Mouse (Mus musculus) adrenal gland, postnatal 14 days (tissue): Measurements from ENCODE around the gene Spsb3. TPM values are rescaled to one million over a fixed set of nuclear protein-coding genes. Genes with fewer than 3 reads are reported as not detected.

ENCODE experiments used
- DNase-seq: peaks from one replicate; pipeline ENCODE4 v3.0.0; 2021; ENCODE audit warnings: mixed read lengths
- total RNA-seq: library from RNA; stranded (reverse); gene quantifications from 2 replicates; pipeline ENCODE4 v1.2.3, GENCODE M21; 2021

Spsb3 gene
- total RNA-seq, 1 experiment from 2014 or later = 30.2 TPM

DNA sequence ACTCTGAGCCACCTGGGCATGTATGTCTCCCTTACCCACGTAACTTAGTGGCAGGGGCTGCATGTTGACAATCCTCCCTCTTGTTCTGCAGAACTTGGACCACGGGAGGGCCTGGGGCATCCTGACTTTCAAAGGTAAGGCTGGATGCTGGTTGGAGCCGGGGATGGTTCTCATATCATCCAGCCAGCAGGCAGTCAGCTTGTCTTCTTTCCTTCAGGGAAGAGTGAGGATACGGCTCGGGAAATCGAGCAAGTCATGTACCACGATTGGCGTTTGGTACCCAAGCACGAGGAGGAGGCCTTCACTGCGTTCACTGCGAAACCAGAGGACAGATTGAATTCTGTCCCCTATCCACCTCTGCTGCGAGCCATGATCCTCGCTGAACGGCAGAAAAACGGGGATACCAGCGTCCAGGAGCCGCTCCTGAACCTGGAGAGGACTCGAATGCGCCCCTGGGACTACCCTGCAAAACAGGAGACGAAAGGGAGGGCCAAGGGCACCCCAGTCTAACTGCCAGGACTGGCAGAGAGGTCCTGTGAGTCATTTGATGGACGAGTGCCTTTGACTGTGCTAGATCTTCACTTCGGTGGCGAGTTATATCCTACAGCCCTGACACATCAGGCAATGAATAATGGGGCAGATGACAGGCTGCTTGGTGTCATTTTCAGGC, 9.3 kb downstream of the Spsb3 start:
- peak; percentile 82 for DNase-seq

DNA sequence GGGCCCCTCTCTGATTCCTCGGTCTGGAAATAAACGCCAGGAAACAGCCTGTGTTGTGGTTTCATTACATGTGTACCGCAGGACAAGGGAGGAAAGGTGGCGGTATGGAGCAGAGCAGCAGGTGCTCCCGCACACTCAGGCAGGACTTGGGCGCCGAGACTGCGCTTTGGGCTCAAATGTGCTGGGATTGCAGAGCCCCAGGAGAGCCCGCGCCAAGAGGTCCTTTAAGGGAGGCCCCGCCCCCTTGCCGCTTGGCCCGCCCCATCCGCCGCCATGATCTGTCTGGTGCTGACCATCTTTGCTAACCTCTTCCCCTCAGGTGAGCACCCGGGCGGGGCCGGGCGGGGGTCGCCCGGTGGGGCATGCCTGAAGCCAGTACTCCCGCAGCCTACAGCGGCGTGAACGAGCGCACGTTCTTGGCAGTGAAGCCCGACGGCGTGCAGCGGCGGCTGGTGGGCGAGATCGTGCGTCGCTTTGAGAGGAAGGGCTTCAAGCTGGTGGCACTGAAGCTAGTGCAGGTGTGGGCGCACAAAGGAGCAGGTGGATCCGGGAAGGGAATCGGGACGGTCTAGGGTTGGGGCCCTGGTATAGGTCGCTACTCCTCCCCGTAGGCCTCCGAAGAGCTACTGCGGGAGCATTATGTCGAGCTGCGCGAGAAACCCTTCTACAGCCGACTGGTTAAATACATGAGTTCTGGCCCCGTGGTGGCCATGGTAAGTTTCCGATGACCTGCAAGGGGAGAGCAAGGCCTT, 10.0 kb downstream of the Spsb3 start, which contains the start of gene Nme3:
TSS of gene Nme3 (plus strand) at position 260 of the 752 bp plus-strand sequence.
- peak; percentile 91 for DNase-seq

DNA sequence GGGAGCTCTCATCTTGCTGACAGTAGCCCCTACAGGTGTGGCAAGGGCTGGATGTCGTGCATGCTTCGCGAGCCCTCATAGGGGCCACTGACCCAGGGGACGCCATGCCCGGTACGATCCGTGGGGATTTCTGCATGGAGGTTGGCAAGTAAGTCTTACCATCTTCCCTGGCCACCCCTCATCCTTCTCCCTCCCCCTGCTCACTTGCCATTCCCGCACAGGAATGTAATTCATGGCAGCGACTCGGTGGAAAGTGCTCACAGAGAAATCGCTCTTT, 10.5 kb downstream of the Spsb3 start:
- DNase-seq = no peak

DNA sequence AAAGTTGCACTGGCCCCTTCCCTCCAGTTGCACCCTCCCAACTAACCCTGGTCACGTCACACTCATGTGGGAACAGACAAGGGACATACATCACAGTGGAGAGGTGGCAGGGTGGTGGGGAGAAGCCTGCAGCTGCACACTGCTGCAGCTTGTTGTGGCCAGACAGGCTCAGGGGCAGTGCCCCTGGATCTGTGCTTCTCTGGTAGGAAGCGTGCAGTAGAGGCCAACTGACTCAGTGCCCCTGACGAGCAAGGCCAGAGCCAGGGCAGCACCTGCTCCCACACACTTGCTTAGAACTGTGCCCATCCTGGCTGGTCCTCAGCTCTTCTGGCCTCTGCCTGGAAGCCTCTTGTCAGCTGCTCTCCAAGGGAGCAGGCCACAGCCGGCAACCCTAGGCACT, 11.2 kb downstream of the Spsb3 start:
- peak; percentile 65 for DNase-seq

DNA sequence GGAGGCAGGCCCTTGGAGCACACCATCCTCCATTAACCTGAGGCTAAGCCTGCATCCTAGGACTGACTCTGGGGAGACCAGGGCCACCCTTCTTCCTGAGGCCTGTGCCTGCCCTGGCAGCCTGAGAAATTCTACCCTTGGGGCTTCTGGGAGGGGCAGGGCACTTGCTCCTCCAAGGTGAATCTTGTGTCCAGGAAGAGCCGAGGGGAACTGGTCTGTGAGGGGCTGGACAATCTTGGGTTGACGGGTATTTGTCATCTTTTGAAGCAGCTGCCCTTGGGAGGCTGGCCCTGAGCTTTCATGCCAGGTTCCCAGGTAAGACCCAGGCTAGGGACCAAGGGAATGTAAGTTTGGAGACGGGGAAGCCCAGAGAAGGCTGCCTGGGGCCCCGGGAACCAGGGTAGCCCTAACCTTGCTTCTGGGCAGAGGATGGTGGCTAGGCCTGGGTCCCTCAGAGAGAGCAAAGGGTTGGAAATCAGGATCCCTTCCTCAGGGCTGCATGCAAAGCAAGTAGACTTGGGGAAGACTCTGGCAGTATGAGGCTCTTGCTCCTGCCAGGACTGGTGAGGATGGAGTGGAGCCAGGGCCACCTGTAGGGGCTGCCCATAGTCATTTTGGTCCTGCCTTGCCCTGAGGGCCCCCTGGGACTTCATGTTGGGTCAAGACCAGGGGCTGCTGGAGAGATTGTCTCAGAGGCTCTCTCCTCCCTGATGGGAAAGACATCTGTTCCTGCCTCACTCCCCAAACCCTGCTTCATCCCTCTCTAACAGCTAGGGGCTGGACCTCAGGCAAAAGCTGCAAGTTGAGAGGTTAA, 11.8 kb downstream of the Spsb3 start:
- DNase-seq = peak; percentile 25

DNA sequence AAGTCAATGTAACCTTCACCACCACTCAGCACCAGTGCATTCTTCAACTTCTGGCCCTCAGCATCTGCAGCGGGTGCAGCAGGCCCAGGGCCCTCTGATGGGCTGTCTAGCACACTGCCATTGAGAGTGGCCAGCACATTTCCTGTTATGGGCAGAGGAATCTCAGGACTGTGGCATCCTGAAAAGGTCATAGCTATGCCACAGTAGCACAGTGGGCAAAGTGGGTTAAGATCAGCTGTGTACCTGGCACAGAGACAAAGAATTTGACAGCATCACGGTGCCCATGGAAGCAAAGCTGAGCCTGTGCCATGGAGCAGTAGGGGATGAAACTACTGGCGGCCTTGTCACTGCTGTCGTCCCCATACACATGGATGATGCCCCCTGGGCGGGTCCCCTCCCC, 12.7 kb downstream of the Spsb3 start:
- peak; percentile 32 for DNase-seq

DNA sequence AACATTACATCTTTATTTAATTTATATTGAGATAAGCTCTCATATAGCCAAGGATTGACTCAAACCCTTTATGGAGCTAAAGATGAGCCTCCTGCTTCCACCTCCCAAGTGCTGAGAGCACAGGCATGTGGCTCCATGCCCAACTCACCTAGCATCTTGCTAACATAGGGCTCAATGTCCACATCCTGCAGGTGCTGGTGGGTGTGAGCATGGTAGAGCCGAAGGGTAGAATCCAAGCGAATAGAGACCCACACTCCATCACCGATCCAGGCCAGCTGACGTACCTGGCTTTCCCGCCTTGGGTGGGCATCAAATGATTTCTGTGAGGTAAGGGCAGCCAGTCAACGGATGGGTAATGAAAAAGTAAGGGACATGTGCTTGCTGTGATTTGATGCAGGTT, 13.6 kb downstream of the Spsb3 start:
- no peak for DNase-seq

DNA sequence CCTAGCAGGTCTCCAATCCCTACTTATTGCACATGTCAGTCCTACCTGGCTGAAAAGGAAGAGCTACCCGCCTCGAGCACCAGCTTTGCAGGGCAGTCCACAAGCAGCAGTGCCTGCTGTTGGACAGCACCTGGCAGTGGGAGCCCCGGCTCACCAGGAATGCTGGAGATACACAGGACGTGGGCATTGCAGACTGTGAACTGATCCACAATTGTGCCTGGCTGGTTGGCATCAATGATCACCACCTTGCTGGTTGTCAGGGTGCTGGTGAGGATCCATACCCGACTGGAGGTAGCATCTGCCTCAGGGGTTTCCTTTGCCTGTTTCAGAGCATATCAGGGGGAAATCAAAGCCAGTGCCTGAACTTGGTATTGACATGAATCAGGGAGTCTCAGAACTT, 15.7 kb downstream of the Spsb3 start:
- DNase-seq = no peak

DNA sequence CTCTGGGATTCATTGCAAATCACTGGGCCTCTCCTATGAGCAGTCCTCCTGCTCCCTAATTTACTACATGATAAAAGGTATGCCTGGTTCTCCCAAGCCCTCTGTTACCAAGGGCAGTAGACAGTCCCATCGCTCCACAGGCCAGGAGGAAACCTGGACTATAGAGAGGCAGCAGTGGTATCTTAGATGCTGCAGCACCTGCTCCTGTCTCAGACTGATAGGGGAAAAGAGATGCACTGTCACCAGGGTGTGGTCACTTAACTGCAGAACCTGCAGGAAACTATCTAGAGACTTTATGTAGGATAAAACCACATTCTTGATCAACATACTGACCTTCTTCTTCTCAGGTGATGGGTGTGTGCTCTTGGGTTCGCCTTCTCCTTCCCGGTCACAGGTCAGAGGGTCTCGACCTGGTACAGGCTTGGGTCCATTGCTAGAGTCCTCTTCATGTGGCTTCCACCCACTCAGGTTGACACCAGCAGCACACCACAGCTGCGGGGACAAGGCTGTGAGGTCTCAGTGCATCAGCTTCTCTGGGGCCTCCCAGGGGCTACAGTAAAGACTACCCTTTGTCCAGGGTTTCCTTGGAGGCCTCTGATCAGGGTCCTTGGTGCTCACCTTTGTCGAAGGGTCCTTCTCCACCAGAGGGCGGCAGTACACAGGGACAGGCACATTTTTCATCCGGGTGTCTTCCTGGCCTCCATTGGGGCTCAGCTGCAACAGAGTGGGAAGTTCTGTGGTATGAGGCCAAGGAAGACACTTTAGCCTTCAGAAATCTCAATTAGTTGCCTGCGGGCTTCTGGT, 16.4 kb downstream of the Spsb3 start:
- peak; percentile 76 for DNase-seq

DNA sequence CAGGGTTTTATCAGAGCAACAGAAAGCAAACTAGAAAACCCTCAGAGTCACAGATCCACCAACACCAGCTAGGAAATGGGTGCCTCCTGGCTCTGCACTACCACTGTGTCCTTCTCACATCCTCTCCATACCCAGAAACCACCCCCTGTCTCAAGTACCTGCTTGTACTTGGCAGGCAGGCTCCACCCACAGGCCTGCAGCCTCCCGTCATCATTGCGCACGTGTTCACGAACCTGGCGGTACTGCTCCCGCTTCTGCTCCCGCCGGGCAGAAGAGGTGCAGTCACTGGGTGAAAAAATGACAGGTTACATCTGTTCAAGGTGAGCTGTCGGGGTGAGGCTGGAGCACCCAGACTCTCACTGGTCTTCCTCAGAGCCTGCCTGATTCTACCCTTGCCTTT, 17.3 kb downstream of the Spsb3 start:
- DNase-seq = no peak

DNA sequence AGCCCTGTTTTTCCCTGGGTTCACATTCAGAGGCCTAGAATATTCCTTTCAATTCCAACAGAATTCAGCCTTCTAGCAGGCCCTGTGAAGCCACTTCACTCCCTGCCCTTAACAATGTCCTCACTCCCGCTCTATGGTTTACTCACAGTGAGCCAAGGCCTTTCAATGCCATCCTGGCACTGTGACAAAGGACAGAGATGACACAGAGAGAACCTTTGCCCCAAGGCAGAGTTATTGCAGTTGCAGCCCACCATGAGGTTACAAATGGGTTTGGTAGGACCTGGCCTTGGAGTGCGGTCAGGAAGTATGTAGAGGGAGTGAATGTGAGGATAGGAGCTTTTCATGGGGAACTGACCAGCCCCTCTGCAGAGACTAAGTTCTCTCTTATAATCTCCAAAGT, 21.1 kb downstream of the Spsb3 start:
- peak; percentile 89 for DNase-seq

DNA sequence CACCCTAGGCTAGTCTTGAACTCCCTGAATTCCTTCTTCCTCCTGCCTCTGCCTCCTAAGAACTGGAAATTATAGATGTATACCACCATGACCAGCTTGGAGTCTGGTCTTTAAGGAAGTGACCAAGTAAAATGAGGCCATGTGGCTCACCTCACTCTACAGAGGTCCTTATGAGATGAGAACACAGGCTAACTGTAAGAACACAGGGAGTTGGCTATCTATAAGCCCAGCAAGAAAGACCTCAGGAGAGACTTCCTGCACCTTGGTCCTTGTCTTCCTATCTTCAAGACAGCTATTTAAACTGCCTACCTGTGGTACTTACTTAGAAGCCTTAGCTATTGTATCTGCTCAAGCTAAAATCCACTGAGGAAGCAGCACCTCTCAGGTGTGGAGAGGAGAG, 27.5 kb downstream of the Spsb3 start:
- no peak for DNase-seq

DNA sequence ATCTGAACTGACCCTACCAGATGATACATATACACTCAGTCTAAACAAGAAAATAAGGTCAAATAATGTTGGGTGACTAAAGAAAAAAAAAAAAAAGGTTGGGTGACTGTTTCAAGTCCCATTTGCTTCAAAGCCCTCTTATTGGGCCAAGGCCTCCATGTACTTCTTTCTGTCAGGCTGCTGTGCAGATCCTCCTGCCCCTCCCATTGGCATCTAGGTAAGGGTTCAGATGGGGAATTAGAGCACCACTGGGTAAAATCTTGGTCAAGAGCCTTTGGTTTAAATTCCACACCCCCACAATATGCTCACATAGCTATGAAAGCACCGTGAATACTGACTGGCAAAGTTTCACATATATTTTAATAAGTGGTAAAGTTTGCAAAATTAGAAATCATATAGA, 36.8 kb downstream of the Spsb3 start:
- DNase-seq = no peak

DNA sequence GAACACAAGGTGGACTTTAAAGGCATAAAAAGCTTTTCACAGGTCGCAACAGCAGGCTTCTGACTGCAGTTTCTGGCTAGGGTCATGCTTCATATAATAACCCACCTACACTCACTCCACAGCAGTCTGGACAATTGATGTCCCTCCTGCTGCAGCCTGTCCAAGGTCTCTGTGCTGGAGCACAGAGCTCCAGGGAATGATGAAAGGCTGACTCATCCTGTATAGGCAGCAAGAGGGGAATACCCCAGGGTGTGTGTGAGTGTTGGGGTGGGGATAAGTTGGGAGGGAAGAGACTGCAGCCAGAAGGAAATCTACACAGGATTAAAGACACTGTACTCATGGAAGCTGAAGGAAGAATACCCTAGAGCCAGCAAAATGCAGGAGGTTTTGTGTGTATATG, 43.1 kb downstream of the Spsb3 start:
- peak; percentile 69 for DNase-seq

DNA sequence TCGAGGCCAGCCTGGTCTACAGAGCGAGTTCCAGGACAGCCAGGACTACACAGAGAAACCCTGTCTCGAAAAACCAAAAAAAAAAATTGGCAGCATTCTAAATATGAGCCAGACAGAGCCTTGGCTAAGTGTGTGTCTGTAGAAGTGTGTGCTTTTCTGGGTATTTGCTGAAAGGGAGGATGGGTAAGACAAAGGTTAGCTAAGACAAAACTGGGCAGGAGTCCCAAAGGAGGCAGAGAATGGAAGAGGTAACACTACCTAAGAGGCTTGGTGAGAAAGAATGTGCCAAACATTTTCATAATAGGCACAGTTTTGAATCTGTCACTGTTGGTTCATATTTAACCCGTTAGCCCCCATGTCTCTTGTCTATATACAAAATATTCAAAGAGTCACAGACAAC, 46.0 kb downstream of the Spsb3 start:
- DNase-seq = no peak

DNA sequence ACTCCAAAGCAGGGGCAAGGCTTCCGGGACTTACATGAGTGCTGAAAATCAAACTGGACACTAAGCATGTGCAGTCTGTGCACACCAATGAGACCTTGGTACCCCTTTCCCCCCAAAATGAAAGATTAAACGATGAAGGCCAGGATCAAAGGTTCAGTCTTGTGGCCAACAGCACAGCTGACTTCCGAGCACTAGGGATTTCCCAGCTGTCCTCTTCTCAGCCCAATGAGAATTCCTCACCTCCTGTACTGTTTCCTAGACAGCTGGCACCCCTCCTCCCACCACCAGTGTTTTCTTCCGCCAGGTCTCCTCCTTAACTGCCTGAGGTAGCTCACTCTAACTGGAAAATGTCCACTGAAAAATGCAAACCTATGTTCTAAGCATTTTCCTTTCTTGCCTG, 46.7 kb downstream of the Spsb3 start:
- no peak for DNase-seq

DNA sequence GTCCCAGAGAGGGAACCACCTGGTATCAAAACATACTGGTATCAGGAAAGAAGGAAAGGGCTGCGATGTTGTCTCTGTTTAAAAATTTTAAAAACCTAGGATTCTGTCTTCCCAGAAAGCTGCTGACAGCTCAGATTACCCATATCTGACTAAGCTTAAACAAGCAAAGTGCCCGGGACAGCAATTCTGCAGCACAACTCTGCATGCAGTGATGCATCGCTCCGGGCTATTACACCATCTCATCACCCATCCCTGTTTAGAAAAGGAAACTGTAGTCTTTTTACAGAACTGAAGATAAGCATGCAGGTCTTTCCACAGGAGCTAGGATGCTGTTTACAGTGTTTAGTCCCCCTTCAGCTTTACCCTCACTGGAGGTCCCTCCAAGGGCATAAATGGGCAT, 48.5 kb downstream of the Spsb3 start:
- DNase-seq = peak; percentile 32

DNA sequence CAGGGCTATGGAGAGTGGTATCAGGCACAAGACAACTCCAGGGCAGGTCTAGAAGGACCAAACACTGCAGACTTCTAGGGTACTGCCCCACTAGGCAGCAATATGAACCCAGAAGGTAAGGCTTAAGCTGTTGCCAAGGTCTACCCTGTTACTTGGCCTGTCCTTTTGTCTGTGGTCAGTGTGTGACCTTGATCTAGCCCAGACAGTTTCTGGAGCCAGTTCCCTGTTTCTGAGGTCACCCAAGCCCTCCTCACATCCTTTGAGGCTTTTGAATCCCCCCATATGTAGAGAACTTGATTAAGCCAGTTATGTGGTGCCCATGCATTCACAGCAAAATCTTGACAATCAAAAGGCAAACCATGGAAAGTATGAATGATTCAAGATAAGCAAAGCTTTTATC, 49.2 kb downstream of the Spsb3 start:
- DNase-seq = no peak

DNA sequence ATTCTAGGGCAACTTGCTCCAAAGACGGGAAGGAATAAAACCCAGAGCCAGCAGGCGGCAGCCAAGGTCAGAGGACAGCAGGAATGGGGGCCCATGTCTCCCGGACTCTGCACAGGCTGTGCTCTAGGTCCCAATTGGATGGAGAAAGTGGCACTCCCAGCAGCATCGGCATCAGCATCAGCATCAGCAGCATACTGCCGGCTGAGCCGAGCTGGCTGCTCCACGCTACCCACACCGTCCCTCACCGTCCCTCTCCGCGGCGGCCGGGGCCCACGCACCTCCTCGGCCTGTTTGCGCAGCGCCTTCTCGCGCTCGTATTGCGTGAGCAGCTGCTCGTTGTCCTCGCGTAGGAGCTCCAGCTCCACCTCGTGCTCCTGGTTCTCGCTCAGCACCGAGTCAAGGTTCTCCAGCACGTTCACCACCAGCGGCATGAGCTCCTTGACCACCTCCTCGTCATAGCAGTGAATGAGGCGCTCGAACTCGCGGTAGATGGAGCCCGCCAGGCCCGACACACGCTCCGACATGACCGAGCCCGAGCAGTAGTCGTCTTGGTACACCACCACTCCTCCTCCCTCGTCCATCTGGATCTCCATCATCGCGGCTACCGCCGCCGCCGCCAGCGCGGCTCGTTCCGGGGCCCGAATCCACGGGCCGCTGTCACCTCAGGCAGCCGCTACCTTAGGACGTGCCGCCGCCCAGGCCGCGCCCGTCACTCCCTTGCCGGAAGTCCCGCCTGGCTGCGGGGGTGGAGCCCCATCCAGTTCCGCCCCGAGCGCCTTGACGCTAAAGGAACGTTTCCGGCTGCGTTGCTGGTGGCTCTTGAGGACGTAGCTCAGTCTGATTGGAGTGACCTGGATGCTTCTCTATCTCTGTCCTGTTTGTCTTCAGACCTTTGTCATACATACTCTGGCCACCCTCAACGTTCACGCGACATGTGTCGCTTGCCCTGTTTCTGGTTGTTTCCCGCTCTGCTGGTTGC, 50.1 kb downstream of the Spsb3 start, which contains the start of gene Mapk8ip3:
TSS of gene Mapk8ip3 (minus strand) at position 719 of the 979 bp plus-strand sequence.
- DNase-seq = peak; percentile 98

DNA sequence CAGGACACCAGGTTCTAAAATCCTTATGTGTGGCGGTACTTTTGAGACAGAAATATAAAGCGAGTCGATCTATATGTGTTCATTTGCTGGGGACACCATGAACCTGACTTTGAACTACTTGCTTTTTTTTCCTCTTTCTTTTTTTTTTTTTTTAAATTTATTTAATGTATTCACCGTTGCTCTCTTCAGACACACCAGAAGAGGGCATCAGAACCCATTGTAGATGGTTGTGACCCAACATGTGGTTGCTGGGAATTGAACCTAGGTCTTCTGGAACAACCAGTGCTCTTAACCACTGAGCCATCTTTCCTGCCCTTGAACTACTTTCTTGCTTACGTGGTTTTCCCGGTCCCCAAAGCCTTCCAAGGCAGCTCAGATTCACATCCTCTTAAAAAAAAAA, 50.8 kb downstream of the Spsb3 start:
- no peak for DNase-seq
